Mouse (Mus musculus) bone marrow macrophage, adult 2 months (primary cell): Measurements from ENCODE around the gene Ddah2. TPM values are rescaled to one million over a fixed set of nuclear protein-coding genes. Genes with fewer than 3 reads are reported as not detected.
A peak's percentile ranks its signal among the peaks of the same experiment; 100 is the strongest.

Experiments used
- H3K27ac ChIP-seq: 2 replicates; pipeline ENCODE4 v1.5.1; 2012; ENCODE audit warnings: low read depth, low read length; ENCODE audit not compliant: insufficient read depth
- H3K4me1 ChIP-seq: 2 replicates; pipeline ENCODE4 v1.6.1; 2012; ENCODE audit warnings: low read length; ENCODE audit not compliant: control insufficient read depth, insufficient read depth
- H3K4me3 ChIP-seq: 2 replicates; pipeline ENCODE4 v1.5.1; 2012; ENCODE audit warnings: mild to moderate bottlenecking, low read length, moderate library complexity; ENCODE audit not compliant: insufficient read depth
- CTCF ChIP-seq: IDR thresholded peaks from 2 replicates; pipeline ENCODE4 v1.5.1; 2012; ENCODE audit warnings: low read depth, mild to moderate bottlenecking, low read length, moderate library complexity
- POLR2A ChIP-seq: IDR thresholded peaks from 2 replicates; pipeline ENCODE4 v1.6.1; 2012; ENCODE audit warnings: mild to moderate bottlenecking, low read depth, low read length, borderline replicate concordance
- polyA plus RNA-seq: library from polyadenylated mRNA; stranded (reverse); fragments of >200 nt; gene quantifications from 2 replicates; pipeline ENCODE4 v1.2.4, GENCODE M21; 2012; ENCODE audit not compliant: missing spikeins, insufficient read depth, insufficient read length

Ddah2 gene
- polyA plus RNA-seq, 1 experiment, result 10.9 TPM

DNA sequence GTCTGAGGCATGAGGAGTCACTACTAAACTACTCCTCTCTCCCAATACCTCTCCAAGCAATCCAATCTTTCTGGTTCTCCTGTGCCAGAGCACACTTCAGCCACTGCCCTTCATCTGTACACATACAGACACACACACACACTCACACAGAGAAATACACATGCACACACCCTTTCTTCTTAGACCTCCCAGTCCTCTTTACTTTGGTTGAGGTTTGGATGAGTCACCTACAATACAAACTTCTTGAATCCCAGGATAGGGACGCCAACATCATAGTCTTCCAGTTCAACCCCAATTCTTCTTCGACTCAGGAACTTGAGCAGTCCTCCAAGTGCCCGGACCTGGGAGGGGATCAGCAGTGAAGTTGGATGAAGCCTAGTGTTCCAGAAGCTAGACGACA lies 15.0 kb upstream of the Ddah2 start:
- TF ChIP-seq CTCF (no peak), POLR2A (no peak)
- peaks cover 46% of the 10 kb centered on the region for H3K4me1 ChIP-seq
- no peak overlapping the region for H3K27ac ChIP-seq
- H3K4me3 ChIP-seq, result no peak overlapping the region

DNA sequence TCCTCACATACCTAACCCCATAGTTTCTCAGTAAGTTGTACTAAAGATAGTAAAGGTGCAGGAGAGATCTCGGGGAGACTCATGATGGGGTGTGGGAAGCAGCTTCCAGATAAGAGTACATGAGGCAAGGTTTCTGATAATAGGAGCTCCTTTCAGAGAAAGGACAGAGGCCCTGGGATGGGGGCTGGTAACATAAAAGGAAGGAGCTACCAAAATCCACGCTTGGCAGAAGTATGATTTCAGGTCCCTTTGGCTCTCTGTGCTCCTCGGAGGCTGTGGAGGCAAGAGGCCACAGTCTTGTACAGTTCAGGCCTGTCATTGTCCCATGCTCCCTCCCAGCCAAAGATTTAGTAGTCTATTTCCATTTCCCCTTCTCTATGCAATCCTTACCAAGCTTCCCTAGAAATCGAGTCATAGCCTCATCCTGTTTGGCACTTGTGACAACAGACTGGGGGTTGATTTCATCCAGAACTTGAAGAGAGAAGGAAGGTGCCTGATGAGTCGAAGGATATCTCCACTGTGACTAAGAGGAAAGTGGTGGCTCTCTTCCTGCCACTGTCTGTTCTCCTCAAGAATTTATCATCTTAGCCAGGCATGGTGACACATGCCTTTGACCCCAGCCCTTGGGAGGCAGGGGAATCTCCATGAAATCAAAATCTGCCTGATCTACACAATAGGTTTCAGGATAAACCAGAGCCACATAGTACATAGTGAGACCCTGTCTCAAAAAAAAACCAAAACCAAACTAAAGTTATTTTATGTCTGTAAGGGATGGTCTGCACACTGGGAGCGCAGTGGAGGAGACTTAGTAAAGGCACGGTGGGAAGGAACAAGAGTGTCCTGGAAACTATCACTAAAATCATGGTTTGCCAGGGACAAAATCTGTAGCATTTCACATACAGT lies 13.7 kb upstream of the Ddah2 start:
- peaks cover 50% of the 10 kb centered on the region for H3K4me1 ChIP-seq
- H3K4me3 ChIP-seq, result peak overlapping the region; percentile 65
- H3K27ac ChIP-seq, result peak overlapping the region; percentile 85

DNA sequence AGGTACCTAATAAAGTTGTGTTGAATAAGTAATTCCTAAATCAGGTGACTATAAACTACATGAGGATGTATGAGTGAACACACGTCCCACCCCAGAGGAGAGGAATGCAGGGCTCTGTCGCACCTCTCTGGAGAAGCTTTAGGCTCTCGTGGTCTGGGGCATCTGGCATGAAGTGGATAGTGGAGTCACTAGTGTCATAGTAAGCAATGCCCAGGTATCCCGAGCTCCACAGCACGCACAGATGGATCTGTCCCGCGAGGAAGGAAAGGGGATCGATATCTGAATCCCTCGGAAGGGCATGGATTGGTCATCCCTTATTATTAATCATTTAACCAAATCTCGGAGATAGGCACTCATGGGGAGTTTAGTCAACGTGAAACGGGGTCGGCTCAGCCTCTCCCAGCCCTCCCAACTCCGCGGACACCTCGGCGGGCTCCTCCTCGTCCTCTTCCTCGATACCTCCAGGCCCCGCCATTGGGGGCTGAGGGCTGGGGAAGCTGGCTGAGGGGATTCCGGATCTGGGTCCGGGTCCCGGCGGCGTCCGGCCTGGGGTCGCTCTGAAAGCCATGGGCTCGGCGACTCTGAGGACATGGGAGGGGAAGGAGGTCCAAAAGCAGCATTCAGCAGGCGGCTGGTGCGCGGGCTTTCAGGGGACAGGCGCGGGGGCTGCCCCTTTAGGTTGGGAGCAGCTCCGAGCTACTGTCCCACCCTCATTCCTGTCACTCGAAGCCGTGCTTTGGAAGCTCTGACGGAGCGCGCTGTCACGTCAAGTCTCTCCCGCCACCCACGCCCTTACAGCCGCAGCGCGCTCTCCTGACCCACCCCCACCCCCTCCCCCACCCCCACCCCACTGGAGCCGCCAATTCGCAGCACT lies 12.8 kb upstream of the Ddah2 start:
- H3K27ac ChIP-seq, result peak overlapping the region; percentile 85
- no peak for TF ChIP-seq CTCF
- no peak for TF ChIP-seq POLR2A
- H3K4me1 ChIP-seq, result peaks cover 50% of the 10 kb centered on the region
- H3K4me3 ChIP-seq, result peak overlapping the region; percentile 65

More for the DNA sequence above, 13.7 kb upstream of the Ddah2 start:
- TF ChIP-seq POLR2A, result no peak
- no peak for TF ChIP-seq CTCF

DNA sequence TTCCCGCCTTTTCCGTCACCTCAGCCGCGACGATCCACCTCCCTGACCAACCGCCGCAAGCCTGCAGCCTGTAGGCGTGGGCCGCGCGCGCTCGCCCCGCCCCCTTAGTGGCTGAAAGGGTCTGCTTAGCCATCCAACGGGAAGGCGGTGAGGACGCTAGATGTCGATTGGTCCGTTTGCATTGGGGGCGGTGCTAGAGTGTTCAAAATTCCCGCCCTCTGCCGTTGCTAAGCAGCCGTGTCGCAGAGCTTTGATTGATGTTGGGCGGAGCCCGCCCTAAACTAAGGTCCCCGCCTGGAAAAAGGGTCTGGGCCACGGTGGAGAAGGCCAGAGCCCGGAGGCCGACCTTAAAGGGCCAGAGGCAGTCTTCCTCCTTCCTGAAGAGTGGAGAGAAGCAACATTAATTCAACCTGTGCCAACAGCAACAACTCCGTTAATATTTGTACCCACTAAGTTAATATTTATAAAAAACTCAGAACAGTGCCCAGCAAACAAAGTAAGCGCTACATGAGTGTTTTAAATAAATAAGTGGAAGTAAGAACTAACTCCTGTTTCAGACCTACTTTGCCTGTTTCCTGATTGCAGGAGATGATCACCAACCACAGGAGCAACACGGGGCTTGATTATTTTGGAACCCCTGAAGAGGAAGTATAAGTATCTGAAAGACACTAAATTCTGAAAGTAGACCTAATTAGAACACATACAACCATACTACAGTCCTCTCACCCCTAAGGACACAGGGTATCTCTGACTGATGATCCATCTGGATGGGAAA lies 12.0 kb upstream of the Ddah2 start, which contains the start of gene Msh5:
Gene Msh5, minus strand, starts transcription at position 65 of the 775 bp plus-strand sequence.
- peaks cover 48% of the 10 kb centered on the region for H3K4me1 ChIP-seq
- TF ChIP-seq CTCF (no peak), POLR2A (no peak)
- H3K4me3 ChIP-seq, result peak within 1 kb of the TSS; percentile 65
- H3K27ac ChIP-seq, result peak within 1 kb of the TSS; percentile 98

DNA sequence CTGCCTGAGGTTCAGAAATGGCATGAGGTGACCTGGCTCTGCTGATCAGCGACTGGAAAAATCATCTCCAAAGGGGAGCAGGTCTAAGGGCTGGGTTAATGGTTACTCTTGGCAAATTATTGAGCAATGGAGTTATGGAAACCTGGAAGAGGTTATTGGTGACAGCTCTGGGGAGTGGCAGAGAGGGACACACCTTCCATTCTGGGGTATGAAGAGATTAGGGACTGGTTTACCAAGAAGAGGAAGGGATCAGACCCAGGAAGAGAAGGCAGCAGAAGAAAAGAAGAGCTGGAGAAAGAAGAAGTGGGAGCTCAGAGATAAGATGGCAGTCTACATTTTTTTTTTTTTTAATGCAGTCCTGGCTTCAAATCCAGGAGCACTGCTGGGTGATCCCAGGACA lies 11.1 kb upstream of the Ddah2 start:
- Histone ChIP-seq H3K4me1 (peaks cover 50% of the 10 kb centered on the region), H3K4me3 (peak overlapping the region; percentile 40), H3K27ac (peak overlapping the region; percentile 98)
- TF ChIP-seq POLR2A (no peak), CTCF (no peak)

DNA sequence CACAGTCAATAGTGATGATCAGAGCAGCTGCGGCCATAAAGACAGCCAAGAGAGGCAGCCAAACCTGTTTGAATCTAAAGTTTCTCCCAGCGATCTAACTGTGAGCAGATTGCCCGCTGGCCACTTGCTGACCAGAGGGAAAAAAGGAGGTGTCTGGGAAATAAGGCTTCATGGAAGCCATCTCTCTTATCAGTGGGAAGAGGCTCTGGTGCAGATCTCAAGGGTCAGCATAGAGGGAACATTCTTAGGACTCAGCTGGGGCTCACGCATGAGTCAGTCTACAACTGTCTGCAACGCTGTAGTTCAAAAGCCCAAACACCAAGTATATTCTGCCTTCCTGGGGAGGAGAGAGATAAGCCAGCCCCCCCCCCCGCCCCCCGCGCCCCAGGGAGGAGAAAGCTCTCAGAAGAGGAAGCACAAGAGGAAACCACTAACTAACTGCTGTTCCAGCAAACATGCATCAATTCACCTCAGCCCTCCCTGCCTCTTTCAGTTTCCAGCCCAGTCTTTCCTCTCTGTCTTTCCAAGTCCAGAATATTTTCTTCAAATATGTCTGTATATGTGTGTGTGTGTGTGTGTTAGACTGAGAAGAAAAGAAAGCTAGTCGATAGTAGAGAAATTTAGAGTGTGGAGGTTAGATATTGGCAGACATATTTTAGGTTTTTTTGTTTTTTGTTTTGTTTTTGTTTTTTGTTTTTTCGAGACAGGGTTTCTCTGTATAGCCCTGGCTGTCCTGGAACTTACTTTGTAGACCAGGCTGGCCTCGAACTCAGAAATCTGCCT lies 10.5 kb upstream of the Ddah2 start:
- peaks cover 50% of the 10 kb centered on the region for H3K4me1 ChIP-seq
- no peak for TF ChIP-seq CTCF
- 0 out of 2 replicates have a peak, but pooled peaks have one; percentile 19 for TF ChIP-seq POLR2A
- H3K4me3 ChIP-seq, result peak overlapping the region; percentile 86
- peak overlapping the region; percentile 99 for H3K27ac ChIP-seq

DNA sequence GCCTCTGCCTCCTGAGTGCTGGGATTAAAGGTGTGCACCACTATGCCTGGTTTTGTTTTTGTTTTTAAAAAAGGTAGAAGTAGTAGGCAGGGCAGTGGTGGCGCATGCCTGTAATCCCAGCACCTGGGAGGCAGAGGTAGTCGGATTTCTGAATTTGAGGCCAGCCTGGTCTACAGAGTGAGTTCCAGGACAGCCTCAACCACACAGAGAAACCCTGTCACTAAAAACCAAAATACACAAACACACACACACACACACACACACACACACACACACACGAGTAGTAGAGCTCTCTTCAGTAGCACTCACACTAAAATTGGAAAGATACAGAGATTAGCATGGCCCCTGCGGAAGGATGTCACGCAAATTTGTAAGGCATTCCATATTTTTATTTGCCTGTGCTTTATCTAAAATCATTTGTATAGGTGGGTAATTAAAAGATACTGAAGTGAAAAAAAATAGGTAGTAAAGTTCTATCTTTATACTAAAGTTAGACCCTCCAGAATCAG lies 9.8 kb upstream of the Ddah2 start:
- peak overlapping the region; percentile 86 for H3K4me3 ChIP-seq
- peak overlapping the region; percentile 99 for H3K27ac ChIP-seq
- peaks cover 47% of the 10 kb centered on the region for H3K4me1 ChIP-seq
- no peak for TF ChIP-seq POLR2A

DNA sequence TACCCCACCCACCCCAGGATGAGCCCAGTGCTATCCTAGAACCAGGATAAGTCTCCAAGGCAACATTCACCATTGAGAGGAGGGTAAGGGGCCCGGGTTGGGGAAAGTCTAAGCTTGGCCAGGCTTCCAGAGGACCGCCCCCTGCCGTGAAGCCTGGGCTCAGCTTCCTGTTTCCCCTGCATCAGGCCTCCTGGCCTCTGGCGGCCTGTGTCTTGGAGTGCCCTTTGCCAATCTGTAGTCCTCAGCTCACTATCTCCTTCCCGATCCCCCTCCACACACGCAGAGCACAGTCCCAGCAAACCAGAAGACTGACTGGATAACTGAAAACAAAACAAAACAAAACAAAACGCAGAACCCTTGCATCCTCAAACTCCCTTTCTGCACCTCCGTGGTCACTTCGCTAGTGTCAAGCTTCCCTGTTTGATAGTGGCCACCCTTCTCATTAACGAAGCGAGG lies 9.2 kb upstream of the Ddah2 start, which contains the start of gene Clic1:
Gene Clic1, plus strand, starts transcription at position 406 of the 456 bp plus-strand sequence.
- TF ChIP-seq POLR2A (0 out of 2 replicates have a peak, but pooled peaks have one; percentile 0), CTCF (no peak)
- Histone ChIP-seq H3K4me1 (peaks cover 44% of the 10 kb centered on the region), H3K4me3 (peak within 1 kb of the TSS; percentile 86), H3K27ac (peak within 1 kb of the TSS; percentile 99)
